Mouse (Mus musculus) midbrain, postnatal 0 days (tissue): Measurements from ENCODE around the gene Actc1. TPM values are rescaled to one million over a fixed set of nuclear protein-coding genes. Genes with fewer than 3 reads are reported as not detected.

Source experiments
- ATAC-seq: fragments of 200-750 bp; cut with Nextera tagmentation; 2 replicates; pipeline ENCODE4 v1.8.0; 2017; ENCODE audit warnings: moderate number of reproducible peaks, mild to moderate bottlenecking, moderate TSS enrichment, moderate library complexity; ENCODE audit not compliant: low FRiP score
- DNase-seq: peaks from one replicate; pipeline ENCODE4 v3.0.0-alpha.2; 2015; ENCODE audit warnings: low spot score
- H3K27ac ChIP-seq: fragments of 300-500 bp; sonication (generic); 2 replicates; pipeline ENCODE4 v1.5.1; 2014; ENCODE audit warnings: low read depth, mild to moderate bottlenecking, low read length, mixed read lengths
- H3K27me3 ChIP-seq: fragments of 300-500 bp; sonication (generic); 2 replicates; pipeline ENCODE4 v1.6.1; 2014; ENCODE audit warnings: low read length, control low read depth, mixed read lengths; ENCODE audit not compliant: insufficient read depth
- H3K36me3 ChIP-seq: fragments of 300-500 bp; sonication (generic); 2 replicates; pipeline ENCODE4 v1.6.1; 2014; ENCODE audit warnings: low read length, control low read depth, mixed read lengths; ENCODE audit not compliant: insufficient read depth
- H3K4me1 ChIP-seq: fragments of 300-500 bp; sonication (generic); 2 replicates; pipeline ENCODE4 v1.6.1; 2014; ENCODE audit warnings: mild to moderate bottlenecking, control low read depth, antibody characterized with exemption, low read length, mixed read lengths; ENCODE audit not compliant: insufficient read depth
- H3K4me2 ChIP-seq: fragments of 300-500 bp; sonication (generic); 2 replicates; pipeline ENCODE4 v1.6.1; 2014; ENCODE audit warnings: low read depth, mild to moderate bottlenecking, low read length, mixed read lengths; ENCODE audit not compliant: poor library complexity, severe bottlenecking
- H3K4me3 ChIP-seq: fragments of 300-500 bp; sonication (generic); 2 replicates; pipeline ENCODE4 v1.5.1; 2014; ENCODE audit warnings: low read depth, mild to moderate bottlenecking, low read length, moderate library complexity
- H3K9ac ChIP-seq: fragments of 300-500 bp; sonication (generic); replicated peaks from 2 replicates; pipeline ENCODE4 v1.6.1; 2014; ENCODE audit warnings: mild to moderate bottlenecking, low read length, moderate library complexity, mixed read lengths; ENCODE audit not compliant: poor library complexity, severe bottlenecking
- H3K9me3 ChIP-seq: fragments of 300-500 bp; sonication (generic); 2 replicates; pipeline ENCODE4 v1.6.1; 2016; ENCODE audit warnings: low read length, control low read depth
- CTCF ChIP-seq: IDR thresholded peaks from 2 replicates; pipeline ENCODE4 v1.5.1; 2016; ENCODE audit warnings: antibody characterized with exemption, mild to moderate bottlenecking
- WGBS: fragments of 180-500 bp; shearing (Covaris S2); extraction: QIAGEN DNeasy Blood & Tissue Kit; methylation state at CpG from one replicate; pipeline ENCODE4 v1.1.7; 2014; 5-methylcytosine and 5-hydroxymethylcytosine counted together
- polyA plus RNA-seq: library from polyadenylated mRNA; unstranded; fragments of >200 nt; fragmentation: Nextera tagmentation; extraction: Ambion mirVana; gene quantifications from 2 replicates; pipeline ENCODE4 v1.2.1, GENCODE M21; 2015
- total RNA-seq: library from RNA; depleted of rRNA; stranded (reverse); fragments of >200 nt; gene quantifications from 2 replicates; pipeline ENCODE4 v1.2.3, GENCODE M21; 2014

The Actc1 gene
- total and polyA plus RNA-seq, 2 experiments from 2014 or later, result 0.17 to 2.6 TPM

GRCm38 (mm10) chr2:114019474-114020209 lies 33.7 kb downstream of the Actc1 start:
- H3K9ac ChIP-seq, result no peak overlapping the region
- DNase-seq, result no peak
- H3K4me3 ChIP-seq, result no peak overlapping the region
- WGBS, result 67% methylated on average over 11 of the region's 11 CpGs
- ATAC-seq, result no peak
- no peaks in the 10 kb centered on the region for H3K27me3 ChIP-seq
- TF ChIP-seq CTCF, result no peak
- no peaks in the 10 kb centered on the region for H3K9me3 ChIP-seq
- H3K4me2 ChIP-seq, result no peak overlapping the region
- no peak overlapping the region for H3K27ac ChIP-seq
- 0 out of 2 replicates have a peak, but pooled peaks cover 2% of the 10 kb centered on the region for H3K36me3 ChIP-seq
- H3K4me1 ChIP-seq, result no peaks in the 10 kb centered on the region; the same call in 1 of the 2 replicates

DNA sequence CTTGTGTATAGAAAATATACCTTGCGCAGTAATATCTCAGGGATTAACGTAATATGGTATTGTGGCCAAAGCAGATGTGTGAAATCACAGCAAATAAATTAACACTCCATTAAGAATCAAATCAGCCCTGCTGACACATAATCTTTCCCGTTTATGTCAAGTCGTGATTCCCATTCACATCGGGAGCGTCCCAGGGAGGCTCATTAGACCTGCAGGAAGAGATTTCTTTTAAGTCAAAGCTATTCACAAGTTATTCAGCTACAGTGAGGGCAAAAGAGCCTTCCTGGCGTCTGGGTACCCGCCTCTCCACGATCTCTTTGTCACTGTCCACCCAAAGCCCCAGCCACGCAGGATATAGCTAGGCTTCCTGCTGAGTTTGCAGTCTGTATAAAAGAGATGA lies 35.2 kb downstream of the Actc1 start:
- 19% methylated on average over 10 of the region's 10 CpGs for WGBS

DNA sequence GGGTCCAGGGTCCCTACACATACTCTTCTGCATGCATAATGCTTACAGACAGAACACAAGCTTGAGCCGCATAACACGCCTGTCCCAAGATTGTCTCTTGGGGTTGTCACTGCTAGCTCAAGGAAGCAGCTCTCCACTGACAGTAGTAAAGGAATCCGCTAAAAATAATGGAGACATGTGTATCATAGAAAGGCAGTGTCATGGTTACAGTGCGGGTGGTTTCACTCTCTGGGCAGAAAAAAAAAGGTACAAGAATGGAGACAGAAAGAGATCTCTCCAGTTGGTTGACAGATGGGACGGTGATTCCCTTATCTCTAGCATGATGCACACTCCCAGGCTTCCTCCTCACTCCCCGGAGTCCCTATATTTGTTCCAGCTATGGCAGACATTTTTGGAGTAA lies 38.5 kb downstream of the Actc1 start:
- no peak for ATAC-seq
- H3K9me3 ChIP-seq, result no peaks in the 10 kb centered on the region
- TF ChIP-seq CTCF, result no peak
- no peak overlapping the region for H3K9ac ChIP-seq
- H3K4me3 ChIP-seq, result peak overlapping the region; percentile 79; the same call in 1 of the 2 replicates
- no peak for DNase-seq
- peak overlapping the region; percentile 67 for H3K4me2 ChIP-seq
- WGBS, result 74% methylated on average over 6 of the region's 6 CpGs
- no peak overlapping the region for H3K27ac ChIP-seq
- H3K36me3 ChIP-seq, result no peaks in the 10 kb centered on the region
- H3K4me1 ChIP-seq, result no peaks in the 10 kb centered on the region; the same call in 1 of the 2 replicates
- H3K27me3 ChIP-seq, result no peaks in the 10 kb centered on the region

More for the DNA sequence above, 35.2 kb downstream of the Actc1 start:
- Histone ChIP-seq H3K9me3 (no peaks in the 10 kb centered on the region), H3K4me1 (no peaks in the 10 kb centered on the region; the same call in 1 of the 2 replicates), H3K27me3 (no peaks in the 10 kb centered on the region), H3K4me2 (0 out of 2 replicates have a peak overlapping the region, but pooled peaks have one; percentile 1), H3K4me3 (no peak overlapping the region), H3K36me3 (0 out of 2 replicates have a peak, but pooled peaks cover 2% of the 10 kb centered on the region), H3K27ac (no peak overlapping the region), H3K9ac (no peak overlapping the region)
- TF ChIP-seq CTCF, result no peak
- ATAC-seq, result no peak
- no peak for DNase-seq

- H3K4me1 ChIP-seq, result no peaks in the 10 kb centered on the region; the same call in 1 of the 2 replicates
- no peaks in the 10 kb centered on the region for H3K36me3 ChIP-seq
- DNase-seq (peak; percentile 42), ATAC-seq (peak; percentile 47)
- no peaks in the 10 kb centered on the region for H3K9me3 ChIP-seq
- no peaks in the 10 kb centered on the region for H3K27me3 ChIP-seq
- H3K4me2 ChIP-seq, result peak overlapping the region; percentile 67
- under 1% methylated on average over 13 of the region's 13 CpGs for WGBS
- H3K27ac ChIP-seq, result peak overlapping the region; percentile 86
- TF ChIP-seq CTCF, result peak; percentile 19; the same call in 1 of the 2 replicates
- H3K9ac ChIP-seq, result peak overlapping the region; percentile 88
- peak overlapping the region; percentile 79 for H3K4me3 ChIP-seq
These were observed 39.5 kb downstream of the Actc1 start for GRCm38 (mm10) chr2:114013846-114014245.

GRCm38 (mm10) chr2:114013295-114013771 lies 40.0 kb downstream of the Actc1 start, which contains the start of gene Gjd2:
Gjd2 (minus strand) TSS chr2:114013619.
- ATAC-seq, result peak; percentile 86
- under 1% methylated on average over 53 of the region's 60 CpGs for WGBS
- peak within 1 kb of the TSS; percentile 88 for H3K9ac ChIP-seq

GRCm38 (mm10) chr2:114012749-114013211 lies 40.6 kb downstream of the Actc1 start:
- H3K27ac ChIP-seq, result peak overlapping the region; percentile 86
- H3K4me1 ChIP-seq, result no peaks in the 10 kb centered on the region; the same call in 1 of the 2 replicates
- TF ChIP-seq CTCF, result peak; percentile 2; the same call in 1 of the 2 replicates
- H3K27me3 ChIP-seq, result no peaks in the 10 kb centered on the region
- WGBS, result 2% methylated on average over 19 of the region's 19 CpGs
- ATAC-seq (peak; percentile 78), DNase-seq (peak; percentile 62)
- H3K4me3 ChIP-seq, result peak overlapping the region; percentile 79
- no peaks in the 10 kb centered on the region for H3K36me3 ChIP-seq
- H3K9ac ChIP-seq, result peak overlapping the region; percentile 88
- H3K4me2 ChIP-seq, result peak overlapping the region; percentile 67
- no peaks in the 10 kb centered on the region for H3K9me3 ChIP-seq

More at GRCm38 (mm10) chr2:114013295-114013771, 40.0 kb downstream of the Actc1 start, which contains the start of gene Gjd2:
- Histone ChIP-seq H3K4me3 (peak within 1 kb of the TSS; percentile 79), H3K4me2 (peak within 1 kb of the TSS; percentile 67), H3K36me3 (no peaks in the 10 kb centered on the region), H3K9me3 (no peaks in the 10 kb centered on the region), H3K4me1 (no peaks in the 10 kb centered on the region; the same call in 1 of the 2 replicates), H3K27me3 (no peaks in the 10 kb centered on the region), H3K27ac (peak within 1 kb of the TSS; percentile 86)
- DNase-seq, result peak; percentile 64
- TF ChIP-seq CTCF, result no peak
